Mouse (Mus musculus) 3134 (cell line): ENCODE results near the gene Gm42517.

Experiments
- DNase-seq: peaks from one replicate; pipeline ENCODE4 v3.0.0-alpha.2; 2011; ENCODE audit warnings: low spot score; ENCODE audit not compliant: insufficient read length; ENCODE audit errors: extremely low read depth

Gene Gm42517

GRCm38 (mm10) chr5:108354056-108354455 lies 13.7 kb downstream of the Gm42517 start:
- no peak for DNase-seq

GRCm38 (mm10) chr5:108349511-108350148 lies 18.1 kb downstream of the Gm42517 start:
- no peak for DNase-seq

GRCm38 (mm10) chr5:108347843-108348242 lies 19.9 kb downstream of the Gm42517 start:
- DNase-seq, result no peak

- DNase-seq, result no peak
Observed at GRCm38 (mm10) chr5:108345313-108346071, 22.2 kb downstream of the Gm42517 start.

- no peak for DNase-seq
Observed at GRCm38 (mm10) chr5:108343680-108344170, 24.0 kb downstream of the Gm42517 start.

- no peak for DNase-seq
Observed at GRCm38 (mm10) chr5:108338049-108338448, 29.7 kb downstream of the Gm42517 start.

GRCm38 (mm10) chr5:108337385-108337784 lies 30.3 kb downstream of the Gm42517 start:
- no peak for DNase-seq

GRCm38 (mm10) chr5:108331051-108331450 lies 36.7 kb downstream of the Gm42517 start:
- DNase-seq, result no peak
